Mouse (Mus musculus): ENCODE results near the gene Itga4.

Itga4 gene

DNA sequence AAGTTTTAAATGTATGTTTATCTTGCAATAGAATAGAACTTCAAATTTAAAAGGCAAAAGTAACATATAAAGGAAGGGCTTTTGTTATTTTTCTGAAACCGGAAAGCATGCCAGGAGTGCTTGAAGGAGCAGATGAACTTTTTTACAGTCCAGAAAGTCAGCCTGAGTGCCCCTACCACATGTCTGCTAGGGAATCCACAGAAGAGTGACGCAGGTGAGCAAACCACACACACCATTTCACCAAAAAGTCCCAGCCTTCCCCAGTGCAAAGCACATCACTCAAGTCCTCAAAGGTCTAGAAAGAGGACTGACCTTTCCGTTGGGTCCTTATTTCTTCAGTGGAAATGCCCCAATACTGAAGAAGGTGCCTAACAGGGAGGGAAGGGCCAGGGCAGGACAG is 11.3 kb downstream of the Itga4 start:
- WGBS = 86% methylated on average over 3 of the region's 3 CpGs

- 94% methylated on average over 3 of the region's 3 CpGs for whole genome bisulfite sequencing
These were observed 12.0 kb downstream of the Itga4 start for GRCm38 (mm10) chr2:79267181-79267580.

- WGBS = 77% methylated on average over 4 of the region's 4 CpGs
These were observed 13.6 kb downstream of the Itga4 start for GRCm38 (mm10) chr2:79268863-79269262.

- WGBS = 50% methylated on average over 3 of the region's 3 CpGs
These were observed 14.9 kb downstream of the Itga4 start for GRCm38 (mm10) chr2:79270034-79270535.

DNA sequence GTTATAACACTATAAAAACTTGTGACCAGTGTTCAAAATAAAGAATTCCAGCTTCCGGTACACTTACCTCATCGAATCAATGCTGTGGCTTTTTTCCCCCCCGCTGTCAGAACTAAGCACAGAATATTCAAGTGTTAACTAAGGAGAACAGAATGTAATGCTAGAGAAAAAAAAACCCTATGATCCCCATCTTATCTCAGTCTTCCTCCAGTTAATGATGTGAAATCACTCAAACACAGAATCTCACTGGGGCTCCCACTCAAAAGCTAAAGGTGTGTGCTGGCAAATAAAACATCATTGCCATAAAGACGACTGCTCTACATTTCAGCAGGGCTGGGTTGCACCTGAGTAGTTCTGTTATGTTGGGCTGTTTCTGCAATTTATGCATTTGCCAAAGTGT is 16.6 kb downstream of the Itga4 start:
- 91% methylated on average over 4 of the region's 4 CpGs for WGBS

- WGBS = 88% methylated on average over 4 of the region's 4 CpGs
These were observed 29.0 kb downstream of the Itga4 start for GRCm38 (mm10) chr2:79284206-79284605.

DNA sequence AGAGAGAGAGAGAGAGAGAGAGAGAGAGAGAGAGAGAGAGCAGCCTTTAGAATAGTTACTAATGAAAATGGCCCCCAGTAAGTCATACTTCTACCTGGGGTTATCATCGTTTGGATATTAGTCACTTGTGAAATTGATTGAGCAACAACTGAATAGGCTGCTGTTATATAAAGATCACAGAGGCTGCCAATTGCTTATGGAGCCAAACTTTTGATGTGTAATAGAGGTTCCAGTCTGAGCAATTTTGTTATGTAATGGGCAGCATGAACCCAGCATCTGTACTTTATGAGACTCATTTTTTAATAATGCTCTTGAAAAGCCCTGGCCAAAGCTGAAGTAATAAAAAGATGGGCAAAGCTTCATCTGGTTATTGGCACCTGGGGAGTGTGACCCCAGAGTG is 34.9 kb downstream of the Itga4 start:
- 74% methylated on average over 1 of the region's 1 CpGs for WGBS

DNA sequence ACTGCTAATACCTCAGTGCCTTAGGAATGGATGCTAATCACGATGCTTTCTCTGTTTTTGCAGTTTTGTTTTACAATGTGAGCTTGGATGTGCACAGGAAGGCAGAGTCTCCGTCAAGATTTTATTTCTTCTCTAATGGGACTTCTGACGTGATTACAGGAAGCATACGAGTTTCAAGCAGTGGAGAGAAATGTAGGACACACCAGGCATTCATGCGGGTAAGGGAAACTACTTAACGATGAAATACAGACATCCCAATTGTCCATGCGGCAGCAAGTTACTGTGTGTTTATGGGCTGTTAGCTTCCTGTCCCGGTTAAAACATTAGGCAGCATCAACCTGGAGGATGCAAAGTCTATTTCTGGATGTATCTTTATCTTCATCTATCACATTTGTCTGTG is 36.7 kb downstream of the Itga4 start:
- 57% methylated on average over 8 of the region's 8 CpGs for WGBS

DNA sequence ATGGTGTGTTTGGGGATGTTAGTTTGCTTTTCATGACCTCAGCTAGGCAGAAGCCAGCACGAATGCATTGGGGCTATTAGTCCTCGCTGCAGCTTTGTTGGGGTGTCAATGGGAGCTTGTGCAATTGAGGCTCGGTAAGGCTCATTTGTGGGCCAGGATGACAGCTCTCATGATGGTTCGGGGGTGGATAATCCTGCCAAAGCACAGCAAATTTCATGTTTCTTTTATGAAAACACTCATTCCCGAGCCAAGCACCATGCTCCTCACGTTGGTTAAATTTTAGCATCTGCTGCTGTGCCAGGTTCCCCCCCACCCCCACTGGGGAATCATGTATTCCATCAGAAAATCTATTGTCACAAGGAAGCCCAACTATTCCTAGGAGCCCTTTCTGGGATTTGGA is 37.2 kb downstream of the Itga4 start:
- WGBS = 45% methylated on average over 6 of the region's 6 CpGs

DNA sequence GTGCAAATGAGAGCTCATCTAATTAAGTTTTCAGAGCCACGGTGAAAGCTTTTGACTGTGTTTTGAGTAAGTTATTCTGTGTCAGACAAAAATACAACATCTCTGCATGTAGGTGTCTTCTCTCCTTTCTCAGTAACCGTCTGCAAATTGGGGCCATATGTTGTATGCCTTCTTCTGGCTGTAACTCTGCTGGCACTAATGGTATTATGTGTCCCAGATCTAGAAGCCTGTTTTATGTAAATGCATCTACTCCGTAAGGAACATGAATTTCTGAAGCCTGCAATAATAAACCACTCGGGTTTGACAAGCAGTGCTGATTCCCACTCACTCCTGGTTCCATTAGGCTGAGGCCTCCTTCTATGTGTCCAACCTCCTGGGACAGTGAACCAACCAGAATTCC is 52.3 kb downstream of the Itga4 start:
- WGBS = 41% methylated on average over 4 of the region's 4 CpGs

GRCm38 (mm10) chr2:79309454-79310118 is 54.4 kb downstream of the Itga4 start:
- 47% methylated on average over 13 of the region's 13 CpGs for WGBS

GRCm38 (mm10) chr2:79312499-79312898 is 57.3 kb downstream of the Itga4 start:
- WGBS = 73% methylated on average over 4 of the region's 4 CpGs

DNA sequence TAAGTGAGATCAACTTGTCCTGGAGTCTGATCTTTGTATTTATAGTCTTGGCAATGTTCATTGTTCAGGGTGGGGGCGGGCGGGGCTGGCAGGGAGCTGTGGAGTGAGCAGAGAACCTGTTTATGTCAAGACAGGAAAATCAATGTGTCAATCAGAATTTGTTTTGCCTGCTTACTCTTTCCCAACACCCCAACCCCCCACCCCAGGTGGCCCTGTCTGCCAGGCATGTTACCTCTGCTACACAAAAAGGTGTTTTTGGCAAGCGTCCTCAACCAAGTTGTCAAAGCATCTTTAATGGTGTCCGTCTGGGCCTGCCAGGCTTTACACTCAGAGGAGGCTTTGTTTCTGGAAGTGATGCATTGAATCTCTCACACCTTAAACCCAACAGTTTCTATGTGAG is 59.9 kb downstream of the Itga4 start:
- 78% methylated on average over 4 of the region's 4 CpGs for WGBS

- WGBS = 80% methylated on average over 9 of the region's 9 CpGs
These were observed 61.1 kb downstream of the Itga4 start for GRCm38 (mm10) chr2:79316182-79316880.

DNA sequence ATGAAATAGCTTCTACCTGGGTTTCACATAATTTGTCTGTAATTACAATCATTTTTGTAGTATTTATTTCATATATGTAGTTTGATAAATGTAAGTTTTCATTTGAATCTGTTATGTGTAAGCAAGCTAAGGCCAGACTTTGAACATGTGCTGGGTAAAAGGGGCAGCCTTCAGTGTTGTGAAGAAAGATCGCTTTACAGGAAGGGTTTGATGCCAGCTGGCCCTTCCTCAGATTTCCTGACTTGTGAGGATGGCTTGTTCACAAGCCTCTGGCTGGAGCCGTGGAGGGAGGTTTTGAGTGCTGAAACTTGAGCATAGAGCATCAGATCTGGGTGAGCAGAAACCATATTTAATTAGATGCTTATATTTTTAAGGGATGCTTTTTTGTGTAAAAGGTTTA is 72.9 kb downstream of the Itga4 start:
- 60% methylated on average over 2 of the region's 2 CpGs for WGBS

DNA sequence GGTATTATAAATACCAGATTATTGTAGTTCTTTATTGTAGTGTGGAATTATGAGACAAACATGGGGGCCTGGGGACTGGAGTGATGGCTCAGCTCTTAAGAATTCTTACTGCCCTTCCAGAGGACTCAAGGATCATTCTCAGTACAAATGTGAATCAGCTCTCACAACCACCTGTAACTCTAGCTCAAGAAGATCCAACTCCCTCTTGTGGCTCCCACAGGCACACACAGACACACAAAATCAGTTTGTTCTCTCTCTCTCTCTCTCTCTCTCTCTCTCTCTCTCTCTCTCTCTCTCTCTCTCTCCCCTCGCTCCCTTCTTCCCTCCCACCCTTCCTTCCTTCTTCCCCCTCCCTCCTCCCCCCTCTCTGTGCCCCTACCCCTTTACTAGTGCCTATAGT is 80.9 kb downstream of the Itga4 start:
- 71% methylated on average over 1 of the region's 1 CpGs for WGBS

GRCm38 (mm10) chr2:79339003-79339402 is 83.8 kb downstream of the Itga4 start:
- WGBS = 45% methylated on average over 1 of the region's 1 CpGs

DNA sequence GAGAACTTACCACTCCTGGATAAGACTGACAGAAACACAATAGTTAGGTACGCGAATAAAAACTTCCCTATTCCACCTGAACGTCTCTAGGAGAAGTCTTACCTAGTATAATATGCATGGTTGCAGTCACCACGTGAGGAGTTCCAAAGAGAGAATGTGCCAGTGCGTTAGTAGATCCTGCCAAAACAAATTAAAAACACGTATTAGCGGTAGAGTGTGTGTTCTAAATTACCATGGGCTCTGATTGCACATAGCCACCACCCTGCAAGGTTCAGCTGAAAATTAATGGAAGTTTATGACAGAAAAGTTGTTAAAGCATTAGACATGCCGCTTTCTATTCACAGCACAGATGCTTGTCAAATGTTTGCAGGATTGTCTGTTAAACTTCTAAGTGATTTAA is 87.9 kb downstream of the Itga4 start:
- 81% methylated on average over 8 of the region's 8 CpGs for WGBS

- WGBS = 53% methylated on average over 6 of the region's 6 CpGs
These were observed 96.2 kb downstream of the Itga4 start for GRCm38 (mm10) chr2:79351179-79352099.

GRCm38 (mm10) chr2:79352100-79352802 is 97.0 kb downstream of the Itga4 start:
- 79% methylated on average over 4 of the region's 4 CpGs for WGBS

DNA sequence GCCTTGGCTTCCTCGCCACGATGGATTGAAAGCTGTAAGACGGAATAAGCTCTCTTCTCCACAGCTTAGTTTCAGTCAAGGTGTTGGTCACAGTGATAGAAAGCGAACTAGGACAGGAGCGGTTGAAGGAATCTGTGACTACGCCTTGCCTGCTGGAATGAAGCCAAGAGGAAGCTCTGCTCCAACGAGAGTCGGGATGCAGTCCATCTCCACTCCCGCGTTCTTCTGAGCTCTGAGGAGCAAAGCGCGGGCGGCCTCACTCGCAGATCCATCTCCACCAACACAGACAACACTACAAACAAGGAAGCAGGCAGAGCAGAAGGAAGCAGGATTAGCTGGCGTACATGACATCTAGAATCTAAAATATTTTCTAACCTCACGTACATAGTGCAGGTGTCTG is 99.5 kb downstream of the Itga4 start:
- 74% methylated on average over 16 of the region's 16 CpGs for WGBS

DNA sequence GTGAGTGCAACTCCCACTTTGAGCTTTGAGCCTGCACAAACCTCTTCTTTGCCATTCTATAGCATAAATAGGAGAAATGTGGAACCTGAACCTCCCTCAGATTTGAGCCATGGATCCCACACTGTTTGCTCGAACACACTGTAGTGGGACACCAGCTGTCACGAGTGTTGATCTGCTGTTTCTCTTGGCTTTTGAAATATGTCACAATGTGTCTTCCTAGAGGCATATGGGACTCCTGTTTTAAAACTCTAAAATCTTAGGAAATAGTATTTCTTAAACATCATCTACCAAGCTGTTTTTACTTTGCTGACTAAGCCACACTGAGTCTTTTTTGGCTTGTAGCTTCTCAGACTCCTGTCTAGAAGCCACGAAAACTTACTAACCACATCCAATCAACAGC is 102.6 kb downstream of the Itga4 start:
- 69% methylated on average over 3 of the region's 3 CpGs for WGBS
